Mouse (Mus musculus) ES-Bruce4 (cell line): ENCODE results near the gene A630023A22Rik.

Source experiments
- EP300 ChIP-seq: IDR thresholded peaks from 2 replicates; pipeline ENCODE4 v1.6.1; 2011; ENCODE audit warnings: low read depth, low read length; ENCODE audit not compliant: insufficient read depth
- POLR2A ChIP-seq: IDR thresholded peaks from one replicate; pipeline ENCODE4 v1.8.1; 2011; ENCODE audit warnings: low read length; ENCODE audit not compliant: insufficient read depth

DNA sequence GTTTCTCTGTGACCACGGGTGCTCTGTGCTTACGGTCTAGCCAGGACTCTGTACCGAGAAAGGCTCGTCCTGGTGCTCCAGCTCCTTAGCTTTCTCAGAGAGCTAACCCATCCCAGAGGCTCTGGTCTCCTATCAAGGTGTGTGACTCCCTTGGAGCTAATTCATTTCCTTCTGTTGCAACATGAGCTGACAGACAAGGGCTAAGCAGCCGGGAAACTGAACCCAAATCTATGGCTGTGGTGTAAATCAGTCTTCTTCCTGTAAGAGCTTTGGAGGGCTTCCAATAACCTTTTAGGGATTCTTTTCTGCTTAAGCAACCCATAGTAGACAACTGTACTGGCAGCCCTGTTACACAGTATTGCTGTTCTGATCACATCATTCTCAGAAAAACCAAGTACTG, at the start of gene A630023A22Rik:
- TF ChIP-seq POLR2A (no peak), EP300 (no peak)
